Mouse (Mus musculus) forebrain, embryonic 15.5 days (tissue): ENCODE measurements around the gene Ern1. TPM values are rescaled to one million over a fixed set of nuclear protein-coding genes. Genes with fewer than 3 reads are reported as not detected.

Source experiments
- ATAC-seq: fragments of 200-750 bp; cut with Nextera tagmentation; replicated peaks from 2 replicates; pipeline ENCODE4 v1.8.0; 2017; ENCODE audit warnings: mild to moderate bottlenecking, moderate TSS enrichment, moderate library complexity
- H3K27ac ChIP-seq: fragments of 300-500 bp; sonication (generic); replicated peaks from 2 replicates; pipeline ENCODE4 v1.5.1; 2015; ENCODE audit warnings: mild to moderate bottlenecking, inconsistent platforms
- H3K27me3 ChIP-seq: fragments of 300-500 bp; sonication (generic); 2 replicates; pipeline ENCODE4 v1.6.1; 2015; ENCODE audit warnings: inconsistent platforms
- H3K36me3 ChIP-seq: fragments of 300-500 bp; sonication (generic); 2 replicates; pipeline ENCODE4 v1.6.1; 2015; ENCODE audit warnings: mild to moderate bottlenecking, inconsistent platforms
- H3K4me1 ChIP-seq: fragments of 300-500 bp; sonication (generic); 2 replicates; pipeline ENCODE4 v1.6.1; 2015; ENCODE audit warnings: inconsistent platforms
- H3K4me2 ChIP-seq: fragments of 300-500 bp; sonication (generic); replicated peaks from 2 replicates; pipeline ENCODE4 v1.6.1; 2015; ENCODE audit warnings: mild to moderate bottlenecking, inconsistent platforms
- H3K4me3 ChIP-seq: fragments of 300-500 bp; sonication (generic); 2 replicates; pipeline ENCODE4 v1.5.1; 2015; ENCODE audit warnings: mild to moderate bottlenecking, inconsistent platforms
- H3K9ac ChIP-seq: fragments of 300-500 bp; sonication (generic); replicated peaks from 2 replicates; pipeline ENCODE4 v1.6.1; 2015; ENCODE audit warnings: mild to moderate bottlenecking, inconsistent platforms
- H3K9me3 ChIP-seq: fragments of 300-500 bp; sonication (generic); 2 replicates; pipeline ENCODE4 v1.6.1; 2016; ENCODE audit warnings: inconsistent platforms
- WGBS: fragments of 180-500 bp; shearing (Covaris S2); methylation state at CpG from one replicate; pipeline ENCODE4 v1.1.7; 2015; ENCODE audit warnings: mixed read lengths; 5-methylcytosine and 5-hydroxymethylcytosine counted together
- polyA plus RNA-seq: library from polyadenylated mRNA; unstranded; fragments of >200 nt; fragmentation: Nextera tagmentation; extraction: Ambion mirVana; gene quantifications from 2 replicates; pipeline ENCODE4 v1.2.1, GENCODE M21; 2015

The Ern1 gene
- polyA plus RNA-seq, 1 experiment from 2014 or later: 5.5 TPM

DNA sequence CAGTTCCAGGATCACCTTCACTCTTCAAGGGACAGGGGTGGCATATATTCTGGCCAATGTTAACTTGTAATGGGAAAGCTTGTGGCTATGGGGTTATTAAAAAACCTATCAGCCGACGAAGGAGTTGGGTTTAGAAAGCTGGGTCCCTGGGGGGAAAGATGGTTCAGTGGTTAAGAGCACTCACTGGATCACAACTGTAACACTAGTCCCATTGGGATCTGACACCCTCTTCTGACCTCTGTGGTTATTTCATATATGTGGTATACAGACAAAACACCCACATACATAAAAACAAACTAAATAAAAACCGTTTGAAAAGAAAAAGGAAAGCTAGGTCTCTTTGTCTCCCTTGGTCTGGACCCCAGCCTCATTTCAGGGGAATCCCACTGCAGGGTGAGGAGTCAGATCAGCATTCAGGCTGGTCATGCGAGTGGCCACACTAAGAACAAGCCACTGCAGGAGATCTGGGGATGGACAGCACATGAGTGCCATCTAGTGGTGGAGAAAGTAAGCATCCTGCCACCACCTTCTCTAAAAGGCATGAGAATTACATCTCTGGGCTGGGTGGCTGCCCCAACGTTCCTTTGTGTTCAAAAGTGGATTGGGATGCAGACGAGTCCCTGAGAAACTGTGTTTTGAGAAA, 96.0 kb downstream of the Ern1 start:
- WGBS: 31% methylated on average over 6 of the region's 6 CpGs
- no peak; the same call in 1 of the 2 replicates for ATAC-seq
- H3K9ac ChIP-seq: no peak overlapping the region
- H3K27me3 ChIP-seq: no peaks in the 10 kb centered on the region
- no peaks in the 10 kb centered on the region for H3K9me3 ChIP-seq
- no peak overlapping the region for H3K4me3 ChIP-seq
- no peak overlapping the region for H3K27ac ChIP-seq
- H3K36me3 ChIP-seq: no peaks in the 10 kb centered on the region; the same call in 1 of the 2 replicates
- no peaks in the 10 kb centered on the region for H3K4me1 ChIP-seq
- no peak overlapping the region for H3K4me2 ChIP-seq

- no peak overlapping the region for H3K4me3 ChIP-seq
- no peak overlapping the region for H3K9ac ChIP-seq
- no peak overlapping the region for H3K27ac ChIP-seq
- H3K9me3 ChIP-seq: no peaks in the 10 kb centered on the region
- no peak for ATAC-seq
- no peaks in the 10 kb centered on the region for H3K27me3 ChIP-seq
- H3K4me2 ChIP-seq: no peak overlapping the region
- H3K36me3 ChIP-seq: no peaks in the 10 kb centered on the region; the same call in 1 of the 2 replicates
- no peaks in the 10 kb centered on the region for H3K4me1 ChIP-seq
- 74% methylated on average over 3 of the region's 3 CpGs for WGBS
These were observed 96.9 kb downstream of the Ern1 start for GRCm38 (mm10) chr11:106390757-106391156.

GRCm38 (mm10) chr11:106389611-106390010, 98.0 kb downstream of the Ern1 start:
- Histone ChIP-seq H3K9ac (no peak overlapping the region), H3K27me3 (no peaks in the 10 kb centered on the region), H3K36me3 (no peaks in the 10 kb centered on the region; the same call in 1 of the 2 replicates), H3K9me3 (no peaks in the 10 kb centered on the region), H3K4me2 (no peak overlapping the region), H3K27ac (no peak overlapping the region), H3K4me1 (no peaks in the 10 kb centered on the region), H3K4me3 (no peak overlapping the region)
- WGBS: 38% methylated on average over 3 of the region's 3 CpGs
- no peak for ATAC-seq

GRCm38 (mm10) chr11:106387791-106388216, 99.8 kb downstream of the Ern1 start, which contains the start of gene Icam2:
Icam2 (minus strand) TSS chr11:106388075.
- Histone ChIP-seq H3K27ac (no peak within 1 kb of the TSS), H3K4me3 (no peak within 1 kb of the TSS), H3K4me2 (no peak within 1 kb of the TSS), H3K9me3 (no peaks in the 10 kb centered on the region), H3K36me3 (no peaks in the 10 kb centered on the region), H3K27me3 (no peaks in the 10 kb centered on the region), H3K9ac (no peak within 1 kb of the TSS), H3K4me1 (no peaks in the 10 kb centered on the region)
- WGBS: 87% methylated on average over 6 of the region's 6 CpGs
- ATAC-seq: no peak

DNA sequence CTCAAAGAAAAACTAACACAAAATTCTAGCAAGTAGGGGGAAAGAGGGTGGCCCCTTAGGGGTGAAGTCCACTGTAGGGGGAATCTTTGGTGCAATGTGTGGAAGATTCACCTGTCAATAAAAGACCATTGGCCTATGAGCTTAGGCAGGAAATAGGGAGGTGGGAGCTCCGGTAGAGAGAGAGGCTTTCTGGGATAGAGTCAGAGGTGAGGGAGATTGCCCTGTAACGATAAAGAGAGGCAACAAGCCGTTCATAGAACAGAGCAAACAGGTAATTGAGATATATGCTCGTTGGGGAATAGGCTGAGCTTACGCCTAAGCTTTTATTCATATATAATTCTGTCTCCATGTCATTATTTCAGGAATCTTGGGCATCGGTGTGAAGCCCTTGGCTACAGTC, 100.6 kb downstream of the Ern1 start:
- no peak overlapping the region for H3K9ac ChIP-seq
- ATAC-seq: no peak
- no peaks in the 10 kb centered on the region for H3K4me1 ChIP-seq
- H3K27ac ChIP-seq: no peak overlapping the region
- H3K27me3 ChIP-seq: no peaks in the 10 kb centered on the region
- no peak overlapping the region for H3K4me2 ChIP-seq
- H3K36me3 ChIP-seq: no peaks in the 10 kb centered on the region
- H3K9me3 ChIP-seq: no peaks in the 10 kb centered on the region
- H3K4me3 ChIP-seq: no peak overlapping the region
- 78% methylated on average over 6 of the region's 6 CpGs for WGBS

DNA sequence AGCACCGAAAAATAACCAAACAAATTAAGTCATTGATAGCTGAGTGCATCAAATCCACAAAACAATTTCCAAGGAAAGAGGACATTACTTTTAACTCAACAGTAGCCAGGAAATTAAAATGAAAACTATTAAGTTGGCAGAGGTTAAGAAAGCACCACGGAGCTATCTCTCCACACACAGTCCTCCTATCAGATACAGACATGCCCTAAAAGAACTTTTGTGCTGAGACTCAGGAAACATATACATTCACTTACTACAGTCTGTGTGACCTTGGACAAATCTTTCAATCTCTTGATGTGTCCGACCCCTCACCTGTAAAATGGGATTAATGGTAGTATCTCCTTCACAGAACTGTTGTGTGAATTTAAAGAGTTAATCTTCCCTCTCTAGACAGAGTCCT, 101.2 kb downstream of the Ern1 start:
- no peak overlapping the region for H3K4me2 ChIP-seq
- no peaks in the 10 kb centered on the region for H3K4me1 ChIP-seq
- H3K9ac ChIP-seq: no peak overlapping the region
- H3K27ac ChIP-seq: no peak overlapping the region
- no peaks in the 10 kb centered on the region for H3K9me3 ChIP-seq
- no peak overlapping the region for H3K4me3 ChIP-seq
- WGBS: 90% methylated on average over 3 of the region's 3 CpGs
- ATAC-seq: no peak
- no peaks in the 10 kb centered on the region for H3K27me3 ChIP-seq
- no peaks in the 10 kb centered on the region for H3K36me3 ChIP-seq

GRCm38 (mm10) chr11:106383051-106383790, 104.4 kb downstream of the Ern1 start:
- H3K4me2 ChIP-seq: no peak overlapping the region
- no peaks in the 10 kb centered on the region for H3K27me3 ChIP-seq
- no peak overlapping the region for H3K9ac ChIP-seq
- ATAC-seq: no peak
- no peaks in the 10 kb centered on the region for H3K36me3 ChIP-seq
- no peaks in the 10 kb centered on the region for H3K9me3 ChIP-seq
- WGBS: 76% methylated on average over 6 of the region's 6 CpGs
- no peak overlapping the region for H3K27ac ChIP-seq
- H3K4me3 ChIP-seq: no peak overlapping the region
- no peaks in the 10 kb centered on the region for H3K4me1 ChIP-seq

- Histone ChIP-seq H3K4me1 (no peaks in the 10 kb centered on the region), H3K9ac (no peak overlapping the region), H3K9me3 (no peaks in the 10 kb centered on the region), H3K4me3 (no peak overlapping the region), H3K36me3 (no peaks in the 10 kb centered on the region), H3K27me3 (no peaks in the 10 kb centered on the region), H3K27ac (no peak overlapping the region), H3K4me2 (no peak overlapping the region)
- no peak for ATAC-seq
- 79% methylated on average over 5 of the region's 5 CpGs for WGBS
These were observed 105.2 kb downstream of the Ern1 start for GRCm38 (mm10) chr11:106382424-106382823.

DNA sequence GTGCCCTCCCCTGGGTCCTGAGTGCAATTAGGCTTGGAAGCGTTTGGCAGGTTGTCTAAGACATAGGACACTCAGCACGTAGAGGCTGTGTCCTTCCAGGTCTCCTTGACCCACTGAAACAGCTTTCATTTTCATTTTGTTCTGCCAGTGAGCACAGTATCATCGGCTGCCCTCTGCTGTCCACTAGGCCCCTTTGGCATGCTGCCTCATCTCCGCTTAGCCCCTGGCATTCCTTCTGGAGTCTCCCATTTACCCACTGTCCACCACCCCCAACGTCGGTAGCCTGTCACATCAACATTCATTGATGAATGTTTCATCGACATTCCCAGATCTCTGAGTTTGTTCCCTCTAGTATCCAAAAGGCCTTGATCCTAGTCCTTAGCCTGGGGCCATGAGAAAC, 105.8 kb downstream of the Ern1 start:
- Histone ChIP-seq H3K4me3 (no peak overlapping the region), H3K4me2 (no peak overlapping the region), H3K36me3 (no peaks in the 10 kb centered on the region), H3K4me1 (no peaks in the 10 kb centered on the region), H3K27ac (no peak overlapping the region), H3K9ac (no peak overlapping the region), H3K27me3 (no peaks in the 10 kb centered on the region), H3K9me3 (no peaks in the 10 kb centered on the region)
- 86% methylated on average over 7 of the region's 7 CpGs for WGBS
- no peak for ATAC-seq

GRCm38 (mm10) chr11:106381011-106381410, 106.6 kb downstream of the Ern1 start:
- WGBS: 85% methylated on average over 11 of the region's 11 CpGs
- H3K4me2 ChIP-seq: no peak overlapping the region
- ATAC-seq: no peak

GRCm38 (mm10) chr11:106374979-106375378, 112.7 kb downstream of the Ern1 start:
- no peak overlapping the region for H3K9ac ChIP-seq
- H3K4me3 ChIP-seq: no peak overlapping the region
- WGBS: 82% methylated on average over 5 of the region's 5 CpGs
- H3K9me3 ChIP-seq: no peaks in the 10 kb centered on the region
- H3K36me3 ChIP-seq: no peaks in the 10 kb centered on the region
- no peaks in the 10 kb centered on the region for H3K4me1 ChIP-seq
- no peak for ATAC-seq
- H3K27me3 ChIP-seq: no peaks in the 10 kb centered on the region
- no peak overlapping the region for H3K4me2 ChIP-seq
- no peak overlapping the region for H3K27ac ChIP-seq

More at GRCm38 (mm10) chr11:106381011-106381410, 106.6 kb downstream of the Ern1 start:
- no peak overlapping the region for H3K4me3 ChIP-seq
- no peaks in the 10 kb centered on the region for H3K9me3 ChIP-seq
- no peak overlapping the region for H3K27ac ChIP-seq
- no peaks in the 10 kb centered on the region for H3K4me1 ChIP-seq
- H3K36me3 ChIP-seq: no peaks in the 10 kb centered on the region
- no peak overlapping the region for H3K9ac ChIP-seq
- no peaks in the 10 kb centered on the region for H3K27me3 ChIP-seq

DNA sequence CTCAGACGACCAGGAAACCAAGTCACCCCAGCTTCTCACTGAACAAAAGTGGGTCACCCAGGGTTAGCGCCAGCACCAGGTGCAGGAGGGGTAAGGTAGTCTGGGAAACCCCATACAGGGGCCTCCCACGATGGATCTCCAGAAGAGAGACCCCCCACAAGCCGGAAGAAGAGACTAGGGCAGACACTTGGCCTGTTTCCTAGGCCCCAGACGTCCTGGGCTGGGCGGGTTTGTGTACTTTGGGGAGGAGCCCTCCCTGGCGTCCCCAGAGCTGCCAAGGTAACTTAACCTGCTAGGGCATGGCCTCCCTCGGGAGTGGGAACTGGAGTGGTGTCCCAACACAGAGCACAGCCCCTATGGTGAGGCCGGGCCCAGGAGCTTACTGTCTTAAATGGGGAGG, 113.1 kb downstream of the Ern1 start:
- Histone ChIP-seq H3K9ac (no peak overlapping the region), H3K27ac (no peak overlapping the region), H3K4me2 (no peak overlapping the region), H3K4me3 (no peak overlapping the region), H3K27me3 (no peaks in the 10 kb centered on the region), H3K36me3 (no peaks in the 10 kb centered on the region), H3K9me3 (no peaks in the 10 kb centered on the region), H3K4me1 (no peaks in the 10 kb centered on the region)
- 60% methylated on average over 9 of the region's 9 CpGs for WGBS
- no peak for ATAC-seq
